Comparison of ENCODE assay signal across 8 mouse cellular contexts in genomic region chr2:92401091-92401561, GRCm38 (mm10). TPM values are rescaled to one million over a fixed set of nuclear protein-coding genes. Genes with fewer than 3 reads are reported as not detected.
A peak's percentile ranks its signal among the peaks of the same experiment; 100 is the strongest.
DNase-seq lines count a peak whose midpoint lies in the region; ATAC-seq lines count a peak whose summit lies in the region.

Gene Mapk8ip1 (minus strand): TSS chr2:92401263.

- H3K4me2 ChIP-seq in forebrain, embryonic 15.5 days (replicated peaks), result peak within 1 kb of the TSS; percentile 80
- peak within 1 kb of the TSS; percentile 67 for H3K4me2 ChIP-seq in midbrain, embryonic 15.5 days

- ATAC-seq in frontal cortex, adult (ENCODE audit: low TSS enrichment), result peak; percentile 12; the same call in 1 of the 2 replicates
- ATAC-seq in forebrain, embryonic 15.5 days (replicated peaks), result peak; percentile 67
- peak; percentile 63 for ATAC-seq in midbrain, embryonic 15.5 days (replicated peaks)

- no peaks in the 10 kb centered on the region for H3K9me3 ChIP-seq in forebrain, embryonic 15.5 days
- no peaks in the 10 kb centered on the region for H3K9me3 ChIP-seq in midbrain, embryonic 15.5 days

- no peak for DNase-seq in frontal cortex, postnatal 25 days (ENCODE audit: low spot score in 2 of 2)
- peak; percentile 53 for DNase-seq in right cerebral cortex, postnatal 4 days
- no peak for DNase-seq in right cerebral cortex, adult 2 months (ENCODE audit: low spot score in 2 of 2)
- no peak for DNase-seq in left cerebral cortex, adult 8-10 months (ENCODE audit: low spot score in 2 of 2)
- DNase-seq in urinary bladder, postnatal 36 days (ENCODE audit: low spot score in 2 of 2), result no peak

- H3K4me1 ChIP-seq in forebrain, embryonic 15.5 days, result peaks cover 31% of the 10 kb centered on the region
- peaks cover 30% of the 10 kb centered on the region for H3K4me1 ChIP-seq in midbrain, embryonic 15.5 days

- no peaks in the 10 kb centered on the region for H3K27me3 ChIP-seq in forebrain, embryonic 15.5 days
- no peaks in the 10 kb centered on the region for H3K27me3 ChIP-seq in midbrain, embryonic 15.5 days (replicated peaks)

- peak within 1 kb of the TSS; percentile 66 for H3K4me3 ChIP-seq in forebrain, embryonic 15.5 days
- H3K4me3 ChIP-seq in midbrain, embryonic 15.5 days, result peak within 1 kb of the TSS; percentile 83

- H3K36me3 ChIP-seq in forebrain, embryonic 15.5 days, result peaks cover 11% of the 10 kb centered on the region; the same call in 1 of the 2 replicates
- H3K36me3 ChIP-seq in midbrain, embryonic 15.5 days (replicated peaks), result peaks cover 15% of the 10 kb centered on the region; the same call in 1 of the 2 replicates

- WGBS in forebrain, embryonic 15.5 days, result 2% methylated on average over 32 of the region's 59 CpGs
- 1% methylated on average over 37 of the region's 59 CpGs for WGBS in midbrain, embryonic 15.5 days

- H3K27ac ChIP-seq in forebrain, embryonic 15.5 days (replicated peaks), result peak within 1 kb of the TSS; percentile 59
- H3K27ac ChIP-seq in midbrain, embryonic 15.5 days, result peak within 1 kb of the TSS; percentile 82

- peak within 1 kb of the TSS; percentile 81 for H3K9ac ChIP-seq in forebrain, embryonic 15.5 days (replicated peaks)
- peak within 1 kb of the TSS; percentile 95 for H3K9ac ChIP-seq in midbrain, embryonic 15.5 days

RNA-seq across cellular contexts. Expression of gene Mapk8ip1, which starts in this region (rescaled TPM):
- polyA plus RNA-seq in forebrain, embryonic 15.5 days (2015; fragmentation: Nextera tagmentation; extraction: Ambion mirVana), result 119 and 120 TPM in 2 replicates
- total RNA-seq in left cerebral cortex, adult 8-10 months (2022), result 100 to 1,000 TPM; 328 to 363 (median 345) TPM
- 155 and 165 TPM in 2 replicates for polyA plus RNA-seq in midbrain, embryonic 15.5 days (2015; fragmentation: Nextera tagmentation; extraction: Ambion mirVana)

Comparison
In these comparisons a context has a peak if more than half of its experiments do, and no peak if none do; other contexts are left out.
1. ATAC-seq: peak in every context shown above with its lines; median percentile 67 in forebrain, embryonic 15.5 days; 63 in midbrain, embryonic 15.5 days; 12 in frontal cortex, adult.